Mouse (Mus musculus) ES-Bruce4 (cell line): ENCODE data around the gene Gbgt1.

Experiments used
- CTCF ChIP-seq: IDR thresholded peaks from one replicate; pipeline ENCODE4 v1.8.1; 2011; ENCODE audit warnings: low read depth, low read length
- EP300 ChIP-seq: IDR thresholded peaks from 2 replicates; pipeline ENCODE4 v1.6.1; 2011; ENCODE audit warnings: low read depth, low read length; ENCODE audit not compliant: insufficient read depth
- POLR2A ChIP-seq: IDR thresholded peaks from one replicate; pipeline ENCODE4 v1.8.1; 2011; ENCODE audit warnings: low read length; ENCODE audit not compliant: insufficient read depth

DNA sequence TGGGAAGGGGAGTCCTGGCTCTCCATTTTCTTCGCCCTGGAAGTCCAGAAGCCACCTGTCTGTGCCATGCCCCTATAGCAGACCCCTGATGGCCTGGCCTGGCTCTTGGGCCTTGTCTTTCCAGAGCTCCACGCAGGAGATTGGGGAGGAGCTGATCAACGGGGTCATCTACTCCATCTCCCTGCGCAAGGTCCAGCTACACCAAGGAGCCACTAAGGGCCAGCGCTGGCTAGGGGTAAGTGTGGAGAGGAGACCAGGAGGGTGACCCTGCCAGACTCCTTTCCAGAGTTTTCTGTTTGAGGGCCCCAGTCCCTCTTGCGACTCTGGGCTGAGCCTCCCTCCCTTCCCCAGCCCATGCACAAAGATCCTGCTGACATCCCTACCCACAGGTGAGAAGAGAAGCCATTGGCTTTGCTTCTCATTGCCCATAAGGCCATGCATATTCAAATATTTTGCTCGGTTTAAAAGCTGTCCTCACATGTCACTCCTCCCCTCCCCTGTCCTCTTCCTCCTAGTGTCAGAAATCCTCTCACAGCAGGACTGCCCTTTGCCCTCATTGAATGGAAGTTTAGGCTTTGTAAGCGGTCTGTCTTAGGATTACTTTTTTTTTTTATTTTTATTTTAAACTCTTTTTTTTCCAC, 44.0 kb downstream of the Gbgt1 start:
- no peak for TF ChIP-seq CTCF
- TF ChIP-seq POLR2A: no peak
- no peak for TF ChIP-seq EP300
